Mouse (Mus musculus) v-Abl transformed pro-B cells (cell line): Measurements from ENCODE around the gene Pla1a.

Experiments used
- in situ Hi-C, 2 experiments: fragments of 400-800 bp; cut with MboI; formaldehyde crosslinking; loops; one replicate each; pipeline ENCODE4 v1.15.1; 2025; ENCODE audit not compliant: unreplicated experiment in 2 of 2

Pla1a gene

GRCm38 (mm10) chr16:38395060-38395730, 37.8 kb downstream of the Pla1a start:
- in situ Hi-C loops, result no loop called here

DNA sequence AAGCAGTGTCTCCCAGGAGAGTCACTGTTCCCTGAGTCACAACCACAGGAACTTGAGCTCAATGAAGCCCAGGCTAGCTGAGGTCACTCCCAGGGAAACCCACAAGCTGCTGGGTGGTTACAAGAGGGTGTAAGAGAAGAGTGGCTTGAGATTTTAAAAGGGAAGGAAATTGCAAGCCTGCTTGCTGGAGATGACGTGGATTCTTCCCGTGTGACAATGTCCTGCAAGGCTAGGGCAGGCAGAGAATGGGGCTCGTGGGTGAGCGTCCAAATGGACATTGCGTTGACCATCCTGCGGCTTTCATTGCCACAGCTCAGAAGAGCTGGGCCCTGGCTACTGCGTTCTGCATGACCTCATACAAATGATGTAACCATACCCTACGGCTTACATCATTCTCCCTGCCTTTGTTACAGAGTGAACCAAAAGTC, 38.7 kb downstream of the Pla1a start:
- in situ Hi-C loops, result no loop called here

GRCm38 (mm10) chr16:38392126-38392894, 40.6 kb downstream of the Pla1a start:
- in situ Hi-C loops, result no loop called here

DNA sequence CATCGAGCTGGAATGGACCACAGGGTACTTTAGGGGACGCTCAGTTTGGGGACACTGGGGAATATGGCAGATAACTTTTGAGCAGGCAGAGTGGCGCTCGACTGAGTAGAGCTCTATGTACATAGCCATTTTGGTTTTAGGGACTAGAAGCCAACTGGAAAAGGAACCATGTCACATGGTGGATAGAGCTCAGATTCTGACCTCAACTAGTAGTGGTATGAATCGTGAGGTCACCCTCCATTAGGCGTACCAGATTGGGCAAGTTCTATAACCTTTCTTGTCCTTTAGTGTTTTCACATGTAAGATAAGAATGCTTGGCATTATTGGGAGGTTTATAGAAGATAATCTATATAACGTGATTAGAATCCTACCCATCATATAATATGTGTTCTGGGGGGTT, 42.6 kb downstream of the Pla1a start:
- in situ Hi-C loops, result no loop called here

DNA sequence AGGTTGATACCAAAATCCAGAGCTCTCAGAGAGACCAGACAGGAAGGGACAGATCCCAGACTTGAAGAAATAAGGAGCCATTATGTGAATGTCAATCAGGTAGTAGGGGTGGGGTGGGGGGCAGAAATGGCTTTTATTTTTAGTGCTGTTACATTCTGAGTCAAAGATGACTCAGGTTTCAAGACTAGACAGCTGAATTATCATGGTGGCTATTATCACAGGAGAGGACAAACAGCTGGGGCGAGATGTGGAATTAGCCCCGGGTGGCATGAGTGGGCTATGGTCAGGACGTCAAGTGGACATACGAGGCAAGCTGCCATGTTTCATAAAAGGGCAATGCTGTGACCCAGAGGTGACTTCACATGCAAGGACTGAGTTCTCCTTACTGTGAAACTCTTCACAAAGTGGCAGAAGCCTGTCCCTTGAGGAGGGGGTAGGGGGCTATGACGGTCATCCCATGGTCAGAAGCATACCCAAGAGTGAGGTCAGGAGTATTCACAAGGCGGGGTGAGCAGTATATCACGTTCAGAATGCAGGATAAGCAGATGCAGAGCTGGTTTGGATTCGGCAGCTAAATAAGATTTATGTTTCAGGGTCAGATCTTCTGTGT, 43.6 kb downstream of the Pla1a start:
- in situ Hi-C loops, result no loop called here

GRCm38 (mm10) chr16:38388757-38389156, 44.2 kb downstream of the Pla1a start:
- in situ Hi-C loops, result no loop called here

DNA sequence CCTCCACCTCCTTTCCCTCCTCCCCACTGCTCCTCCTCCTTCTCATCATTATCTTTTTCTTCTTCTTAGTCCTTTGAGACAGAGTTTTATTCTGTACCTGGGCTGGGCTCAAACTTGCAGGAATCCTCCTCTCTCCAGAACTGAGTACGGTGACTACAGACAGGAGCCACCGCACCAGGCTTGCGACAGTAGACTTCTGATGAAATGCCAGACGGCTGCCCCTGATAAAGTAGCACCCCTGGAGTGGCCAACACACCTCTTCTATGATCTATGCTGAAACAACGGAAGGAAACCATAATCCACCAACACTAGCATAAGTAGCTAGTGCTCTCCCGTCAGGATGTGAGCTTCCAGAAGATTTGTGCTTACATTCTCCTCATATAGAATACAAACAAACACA, 45.6 kb downstream of the Pla1a start:
- in situ Hi-C loops, result no loop called here

- in situ Hi-C loops, result no loop called here
These were observed 47.2 kb downstream of the Pla1a start for GRCm38 (mm10) chr16:38385700-38386099.

GRCm38 (mm10) chr16:38385184-38385634, 47.7 kb downstream of the Pla1a start:
- in situ Hi-C loops, result no loop called here

DNA sequence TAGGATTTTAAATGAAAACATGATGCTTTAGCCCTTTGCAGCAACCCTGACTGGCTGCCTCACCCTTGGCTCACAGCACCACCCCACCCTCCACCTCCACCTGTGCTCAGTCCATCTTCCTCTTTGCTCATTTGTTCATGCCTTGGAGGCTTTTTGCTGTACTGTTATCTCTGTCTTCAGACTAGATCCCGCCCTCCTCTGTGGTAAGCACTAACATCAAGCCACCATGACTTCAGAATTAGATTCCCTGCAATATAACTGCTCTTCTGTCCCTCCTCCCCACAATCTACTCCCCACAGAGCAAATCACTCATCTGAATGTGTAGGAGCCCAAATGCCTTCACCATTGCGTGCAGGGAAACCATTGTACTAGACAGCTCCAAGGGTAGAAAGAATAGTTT, 49.3 kb downstream of the Pla1a start:
- in situ Hi-C loops, result no loop called here

GRCm38 (mm10) chr16:38379926-38380325, 53.0 kb downstream of the Pla1a start:
- in situ Hi-C loops, result loop anchor here (5.0 to 10.0 kb wide), 2 partner anchors 85 to 102 kb away; no protein-coding TSS in a partner anchor

- in situ Hi-C loops, result loop anchor here (5.0 to 10.0 kb wide), 2 partner anchors 85 to 103 kb away; no protein-coding TSS in a partner anchor
These were observed 53.5 kb downstream of the Pla1a start for GRCm38 (mm10) chr16:38379493-38379892.

GRCm38 (mm10) chr16:38379088-38379487, 53.9 kb downstream of the Pla1a start:
- in situ Hi-C loops, result loop anchor here (5.0 to 10.0 kb wide), 2 partner anchors 86 to 103 kb away; no protein-coding TSS in a partner anchor

GRCm38 (mm10) chr16:38378591-38378990, 54.4 kb downstream of the Pla1a start:
- in situ Hi-C loops, result loop anchor here (5.0 to 10.0 kb wide), 2 partner anchors 86 to 104 kb away; no protein-coding TSS in a partner anchor

DNA sequence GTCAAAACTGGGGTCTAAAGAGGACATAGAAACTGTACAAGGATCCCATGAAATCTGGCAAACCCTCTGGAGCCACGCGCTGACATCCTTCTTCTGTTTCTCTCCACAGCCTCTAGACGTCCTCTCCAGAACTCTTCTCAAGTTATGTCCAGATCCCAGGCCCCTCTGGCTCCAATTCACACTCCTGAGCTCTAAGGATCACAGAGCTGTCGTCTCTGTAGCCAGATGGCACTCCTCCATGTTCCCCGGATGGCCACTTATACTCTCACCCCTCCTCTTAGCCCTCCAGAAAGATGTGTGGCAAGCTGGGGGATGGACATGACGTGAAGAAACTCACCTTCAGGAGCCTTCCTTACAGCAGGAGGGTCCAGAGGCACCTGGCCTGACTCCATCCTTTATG, 55.4 kb downstream of the Pla1a start:
- in situ Hi-C loops, result loop anchor here (5.0 to 10.0 kb wide), 2 partner anchors 87 to 105 kb away; no protein-coding TSS in a partner anchor

DNA sequence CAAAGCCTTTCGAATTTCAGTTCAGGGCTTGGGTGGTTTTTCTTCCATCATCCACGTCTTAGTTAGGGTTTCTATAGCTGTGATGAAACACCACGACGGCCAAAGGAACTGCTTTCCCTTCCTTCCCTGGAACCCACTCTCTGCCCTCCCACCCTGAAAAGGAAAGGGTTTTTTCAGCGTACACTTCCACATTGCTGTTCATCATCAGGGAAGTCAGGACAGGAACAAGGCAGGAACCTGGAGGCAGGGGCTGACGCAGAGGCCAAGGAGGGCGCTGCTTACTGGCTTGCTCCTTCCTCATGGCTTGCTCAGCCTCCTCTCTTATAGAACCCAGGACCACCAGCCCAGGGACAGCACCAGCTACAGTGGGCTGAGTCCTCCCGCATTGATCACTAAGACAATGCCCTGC, 56.1 kb downstream of the Pla1a start:
- in situ Hi-C loops, result loop anchor here (5.0 to 10.0 kb wide), 2 partner anchors 88 to 105 kb away; no protein-coding TSS in a partner anchor

GRCm38 (mm10) chr16:38376163-38376840, 56.6 kb downstream of the Pla1a start:
- in situ Hi-C loops, result loop anchor here (5.0 to 10.0 kb wide), 2 partner anchors 88 to 106 kb away; no protein-coding TSS in a partner anchor

- in situ Hi-C loops, result loop anchor here (5.0 to 10.0 kb wide), 2 partner anchors 90 to 107 kb away; no protein-coding TSS in a partner anchor
These were observed 57.8 kb downstream of the Pla1a start for GRCm38 (mm10) chr16:38375182-38375581.

DNA sequence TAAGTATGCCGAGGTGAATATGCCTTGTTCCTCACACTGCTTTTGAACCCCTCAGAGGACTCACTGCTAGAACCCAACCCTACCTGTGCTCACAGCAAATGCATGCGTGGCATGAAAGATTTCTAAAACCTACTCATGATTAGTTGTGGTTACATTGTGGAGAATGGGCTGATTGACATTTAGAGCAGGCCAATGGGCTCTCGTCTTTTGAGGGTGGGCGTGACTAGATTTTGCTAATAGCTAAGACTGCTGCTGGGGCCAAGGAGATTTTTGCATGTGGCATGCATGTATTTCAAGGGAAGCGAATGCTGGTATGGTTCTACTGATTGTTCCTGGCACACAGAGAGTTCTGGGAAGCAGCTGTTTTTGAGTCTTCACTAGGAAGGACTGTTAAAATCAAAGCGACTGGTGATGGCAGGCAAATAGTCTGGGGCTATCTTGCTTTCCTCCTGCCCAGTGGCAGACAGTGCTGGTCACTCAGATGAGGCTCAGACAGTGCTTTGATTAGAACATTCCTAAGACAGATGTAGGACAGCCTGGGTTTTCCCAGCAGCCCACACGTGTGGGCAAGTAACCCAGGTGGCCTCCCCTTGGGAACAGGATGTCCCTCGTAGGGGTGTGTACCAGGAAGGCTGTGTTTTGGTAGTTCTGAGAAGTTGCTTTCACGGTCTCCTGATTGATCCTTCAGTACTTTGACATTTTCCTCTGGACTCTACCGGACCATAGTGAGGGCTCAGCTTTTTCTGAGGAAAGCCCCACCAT, 58.4 kb downstream of the Pla1a start:
- in situ Hi-C loops, result loop anchor here (5.0 to 10.0 kb wide), 2 partner anchors 90 to 108 kb away; no protein-coding TSS in a partner anchor
